Mouse (Mus musculus) cerebellum, adult 9-11 months (tissue): ENCODE measurements around the gene Rnf169.

Experiments used
- DNase-seq: peaks from one replicate; pipeline ENCODE4 v3.0.0; 2022

The Rnf169 gene

DNA sequence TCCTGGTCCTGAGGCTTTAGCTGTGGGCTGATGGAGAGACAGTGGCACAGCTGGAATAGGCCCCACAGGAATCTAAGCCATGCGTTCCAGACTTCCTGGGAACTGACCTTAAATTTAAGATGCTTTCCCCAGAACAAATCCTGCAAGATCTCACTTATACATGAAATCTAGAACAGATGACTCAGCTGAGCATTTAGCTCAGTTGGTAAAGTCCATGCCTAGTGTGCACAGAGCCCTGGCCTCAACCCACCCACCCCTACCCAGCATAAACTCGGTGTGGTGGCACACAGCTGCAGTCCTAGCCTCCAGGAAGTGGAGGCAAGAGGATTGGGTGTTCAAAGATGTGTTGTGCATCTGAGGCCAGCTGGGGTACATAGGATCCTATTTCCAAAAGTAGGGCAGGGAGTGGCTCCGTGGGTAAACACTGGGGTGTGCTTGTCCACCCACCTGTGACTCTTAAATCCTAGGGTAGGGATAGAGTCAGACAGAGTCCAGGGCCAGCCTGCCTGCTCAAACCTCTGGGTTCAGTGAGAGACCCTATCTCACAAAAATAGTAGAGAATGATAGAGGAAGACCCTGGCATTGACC is 90.0 kb downstream of the Rnf169 start:
- DNase-seq, result no peak

DNA sequence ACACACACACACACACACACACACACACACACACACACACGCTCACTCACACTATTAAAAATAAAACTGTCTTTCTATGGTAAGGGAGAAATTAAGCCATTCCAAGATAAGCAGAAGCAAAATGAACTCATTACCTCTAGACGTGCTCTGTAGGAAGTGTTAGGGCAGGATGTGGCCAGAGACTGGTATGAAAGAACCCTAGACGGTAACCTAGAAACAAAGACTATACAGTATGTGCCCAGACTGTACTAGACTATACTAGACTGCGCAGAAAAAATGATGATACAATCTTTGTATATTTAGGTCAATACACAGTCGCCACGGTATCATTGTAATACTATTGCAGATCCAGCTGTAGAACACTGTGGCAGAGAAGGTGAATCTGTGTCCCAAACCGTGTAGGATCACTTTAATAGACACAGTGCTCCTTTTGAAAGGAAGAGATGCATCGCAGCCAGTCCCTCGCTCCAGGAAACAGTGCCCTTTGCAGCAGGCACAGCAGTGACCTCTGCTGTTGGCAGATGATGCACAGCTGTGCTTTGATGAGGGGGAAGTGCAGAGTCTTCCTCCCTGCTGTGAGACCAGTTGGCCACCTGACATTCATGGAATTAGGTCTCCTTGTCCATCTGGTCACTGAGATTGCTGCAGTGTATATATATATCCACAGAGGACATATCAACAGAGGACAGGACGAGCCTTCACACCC is 90.9 kb downstream of the Rnf169 start:
- DNase-seq, result peak; percentile 9

DNA sequence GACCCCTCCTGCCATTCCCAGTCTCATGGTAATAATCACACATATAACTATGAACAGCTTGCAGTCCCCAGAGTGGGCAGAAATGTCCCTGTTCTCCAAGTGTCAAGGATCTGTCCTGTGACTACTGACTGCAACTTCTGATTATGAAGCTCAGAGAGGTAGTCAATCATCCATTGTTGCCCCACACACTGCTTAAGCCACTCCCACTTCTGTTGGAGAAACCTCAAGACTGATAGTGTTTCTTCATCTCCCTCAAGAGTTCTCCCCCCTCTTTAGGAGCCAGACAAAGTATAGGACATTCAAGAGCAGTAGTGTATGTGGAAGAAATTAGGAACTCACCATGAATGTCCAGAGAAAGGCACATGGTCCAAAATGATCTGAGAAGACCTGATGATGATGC is 92.5 kb downstream of the Rnf169 start:
- DNase-seq, result no peak

DNA sequence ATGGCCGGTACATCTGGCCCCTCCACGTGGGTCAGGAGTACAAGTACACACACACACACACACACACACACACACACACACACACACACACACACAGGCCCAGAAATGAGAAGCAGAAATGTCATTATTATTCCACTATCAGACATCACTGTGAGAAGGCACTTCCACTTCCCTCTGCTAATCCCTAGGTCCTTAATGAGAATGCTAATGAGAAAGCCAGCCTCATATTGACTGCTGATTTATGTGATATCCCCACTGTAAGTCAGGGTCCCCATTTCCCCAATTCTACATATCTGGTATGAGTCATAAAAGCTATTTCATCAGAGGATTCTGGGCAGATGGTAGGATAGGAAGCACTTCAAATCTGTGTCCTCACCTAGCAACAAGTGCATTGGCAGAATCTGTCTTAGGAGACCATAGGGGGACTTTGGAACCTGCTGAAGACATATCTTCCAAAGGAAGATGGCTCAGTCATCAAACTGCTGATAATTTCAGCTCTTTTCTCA is 93.0 kb downstream of the Rnf169 start:
- DNase-seq, result no peak

DNA sequence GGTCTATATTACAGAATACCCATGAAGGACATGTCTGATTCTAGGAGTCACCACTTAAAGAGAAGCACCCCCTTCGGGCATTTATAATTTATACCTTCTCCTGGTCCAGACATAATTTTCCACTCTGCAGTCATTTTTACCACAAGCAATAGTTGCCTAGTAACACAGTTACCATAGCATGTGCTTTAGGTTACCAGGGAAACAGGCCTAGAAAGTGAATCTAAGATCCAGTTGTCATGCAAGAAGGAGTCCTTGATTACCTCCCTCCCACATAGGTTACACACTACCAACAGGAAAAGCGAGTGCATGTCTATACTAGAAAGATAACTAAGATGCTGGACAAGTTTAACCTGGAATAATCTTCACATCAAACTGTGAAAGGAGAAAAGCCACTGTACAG is 102.0 kb downstream of the Rnf169 start:
- DNase-seq, result no peak

DNA sequence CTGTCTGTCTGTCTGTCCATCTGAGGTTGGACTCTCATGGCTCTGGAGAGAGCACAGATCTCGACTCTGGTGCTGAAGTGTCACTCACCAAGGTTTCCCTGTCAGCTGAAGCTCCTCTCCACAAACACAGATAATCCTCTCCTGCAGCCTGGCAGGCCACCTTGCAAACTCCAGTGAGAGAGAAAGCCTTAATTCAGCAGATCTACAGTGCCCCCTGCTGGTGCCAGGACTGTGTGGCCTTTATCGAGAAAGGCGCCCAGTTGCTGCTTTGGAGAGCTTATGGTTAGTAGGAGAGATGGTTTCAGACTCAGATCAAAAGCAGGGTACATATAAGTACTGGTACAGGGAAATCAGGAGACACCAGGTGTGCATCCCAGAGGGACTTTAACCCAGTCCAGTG is 103.9 kb downstream of the Rnf169 start:
- DNase-seq, result peak; percentile 58

DNA sequence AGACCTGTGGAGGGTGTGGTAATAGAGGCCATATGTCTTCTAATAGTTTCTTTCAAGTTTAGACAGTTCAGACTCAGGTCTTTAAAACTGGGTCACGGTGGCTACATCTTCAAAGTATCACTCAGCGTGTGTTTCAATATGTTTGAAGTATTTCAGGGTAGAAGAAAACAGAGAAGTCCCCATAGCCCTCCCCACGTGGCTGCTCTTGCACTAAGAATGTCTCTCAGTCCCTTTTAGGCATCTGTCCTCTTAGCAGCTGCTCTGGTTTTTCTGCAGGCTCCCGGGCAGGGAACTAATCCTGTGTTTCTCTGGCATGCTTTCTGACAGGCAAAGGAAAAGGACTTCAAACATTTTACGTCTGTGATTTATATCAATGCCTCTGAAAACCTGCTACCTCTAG is 104.4 kb downstream of the Rnf169 start:
- no peak for DNase-seq

DNA sequence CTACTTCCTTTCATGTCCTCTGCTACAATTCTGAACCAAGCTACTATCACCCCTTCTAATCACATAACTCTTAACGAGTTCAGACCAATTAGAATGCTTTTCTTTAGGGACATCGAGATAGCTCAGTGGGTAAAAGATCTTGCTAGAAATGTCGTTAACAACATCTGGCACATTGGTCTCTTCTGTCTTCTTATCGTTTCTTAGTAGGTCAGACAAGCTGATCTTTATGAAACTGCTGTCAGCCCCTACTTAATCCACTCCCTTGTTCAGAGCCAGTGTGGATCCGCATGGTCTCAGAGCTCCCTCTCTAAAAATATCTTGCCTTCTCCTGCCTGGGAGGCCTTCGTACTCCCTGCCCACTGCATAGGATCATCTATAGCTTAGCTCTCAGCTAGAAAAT is 106.3 kb downstream of the Rnf169 start:
- DNase-seq, result no peak
